Mouse (Mus musculus): Measurements from ENCODE around the gene Olfr1357. TPM values are rescaled to one million over a fixed set of nuclear protein-coding genes. Genes with fewer than 3 reads are reported as not detected.

Olfr1357 gene
- polyA plus RNA-seq, 2 experiments = not detected

- Histone ChIP-seq H3K27ac (no peak overlapping the region), H3K27me3 (ENCODE audit: control insufficient read depth, insufficient read depth, low read length) (no peaks in the 10 kb centered on the region), H3K4me1 (replicated peaks; ENCODE audit: control insufficient read depth in 2 of 2, insufficient read depth in 2 of 2, low read length in 1 of 2) (no peaks in the 10 kb centered on the region), H3K36me3 (replicated peaks; ENCODE audit: control insufficient read depth, insufficient read depth, low read depth) (no peaks in the 10 kb centered on the region), H3K9me3 (ENCODE audit: control insufficient read depth, low read length) (no peaks in the 10 kb centered on the region), H3K9ac (replicated peaks) (no peak overlapping the region), H3K4me2 (ENCODE audit: low read depth) (no peak overlapping the region), H3K4me3 (ENCODE audit: insufficient read depth in 1 of 2, low read depth in 2 of 2, low read length in 2 of 2) (no peak overlapping the region)
- DNase-seq (ENCODE audit: low read depth in 3 of 3, low spot score in 3 of 3) (no peak), ATAC-seq (ENCODE audit: insufficient read depth) (no peak)
- TF ChIP-seq EP300 (IDR thresholded peaks at IDR 0.05; ENCODE audit: low read depth) = no peak
- no peak for TF ChIP-seq CTCF (IDR thresholded peaks at IDR 0.05; ENCODE audit: low read depth)
- WGBS (ENCODE audit: insufficient replicate concordance) = 52% methylated on average over 1 of the region's 1 CpGs
Measured at GRCm38 (mm10) chr10:78565070-78565469, 52.8 kb downstream of the Olfr1357 start.

Other genes starting within 250 kb of the Olfr1357 start
- gene Rrp1, start 205.0 kb downstream of the Olfr1357 start, polyA plus RNA-seq (2012; rRNA removed) = 43.0 and 69.7 TPM in 2 replicates
- 79.8 and 89.7 TPM in 2 replicates for gene Rrp1, start 205.0 kb downstream of the Olfr1357 start, polyA plus RNA-seq (2014; fragmentation: Nextera tagmentation; extraction: Ambion mirVana)
- 58.1 and 74.9 TPM in 2 replicates for gene Cstb, start 192.4 kb downstream of the Olfr1357 start, polyA plus RNA-seq (2012; rRNA removed)
- gene Cstb, start 192.4 kb downstream of the Olfr1357 start, polyA plus RNA-seq (2014; fragmentation: Nextera tagmentation; extraction: Ambion mirVana) = 111 and 122 TPM in 2 replicates
- gene Pdxk, start 153.1 kb downstream of the Olfr1357 start, polyA plus RNA-seq (2012; rRNA removed) = 2.9 TPM in 2 replicates
- gene Pdxk, start 153.1 kb downstream of the Olfr1357 start, polyA plus RNA-seq (2014; fragmentation: Nextera tagmentation; extraction: Ambion mirVana) = 3.2 and 3.3 TPM in 2 replicates
- gene Olfr1358, start 100.6 kb downstream of the Olfr1357 start, polyA plus RNA-seq (2012; rRNA removed) = not detected in 2 replicates
- not detected in 2 replicates for gene Olfr1358, start 100.6 kb downstream of the Olfr1357 start, polyA plus RNA-seq (2014; fragmentation: Nextera tagmentation; extraction: Ambion mirVana)
- 7.3 and 10.0 TPM in 2 replicates for gene Ilvbl, start 43.7 kb downstream of the Olfr1357 start, polyA plus RNA-seq (2012; rRNA removed)
- gene Ilvbl, start 43.7 kb downstream of the Olfr1357 start, polyA plus RNA-seq (2014; fragmentation: Nextera tagmentation; extraction: Ambion mirVana) = 10.9 and 11.5 TPM in 2 replicates
- gene Syde1, start 26.1 kb downstream of the Olfr1357 start, polyA plus RNA-seq (2012; rRNA removed) = 1.7 and 1.9 TPM in 2 replicates
- 1.5 and 1.6 TPM in 2 replicates for gene Syde1, start 26.1 kb downstream of the Olfr1357 start, polyA plus RNA-seq (2014; fragmentation: Nextera tagmentation; extraction: Ambion mirVana)
- gene Casp14, start 100.2 kb upstream of the Olfr1357 start, polyA plus RNA-seq (2012; rRNA removed) = not detected in 2 replicates
- not detected in 2 replicates for gene Casp14, start 100.2 kb upstream of the Olfr1357 start, polyA plus RNA-seq (2014; fragmentation: Nextera tagmentation; extraction: Ambion mirVana)
- gene Ccdc105, start 135.0 kb upstream of the Olfr1357 start, polyA plus RNA-seq (2012; rRNA removed) = not detected in 2 replicates
- not detected in 2 replicates for gene Ccdc105, start 135.0 kb upstream of the Olfr1357 start, polyA plus RNA-seq (2014; fragmentation: Nextera tagmentation; extraction: Ambion mirVana)
- 0.19 and 0.21 TPM in 2 replicates for gene Slc1a6, start 162.4 kb upstream of the Olfr1357 start, polyA plus RNA-seq (2012; rRNA removed)
- gene Slc1a6, start 162.4 kb upstream of the Olfr1357 start, polyA plus RNA-seq (2014; fragmentation: Nextera tagmentation; extraction: Ambion mirVana) = 0.06 TPM in 1 of 2 replicates, not detected in the other
- gene Olfr1356, start 234.1 kb upstream of the Olfr1357 start, polyA plus RNA-seq (2012; rRNA removed) = not detected in 2 replicates
- not detected in 2 replicates for gene Olfr1356, start 234.1 kb upstream of the Olfr1357 start, polyA plus RNA-seq (2014; fragmentation: Nextera tagmentation; extraction: Ambion mirVana)